Mouse (Mus musculus) C2C12 (cell line): ENCODE measurements around the gene Dnajb13. TPM values are rescaled to one million over a fixed set of nuclear protein-coding genes. Genes with fewer than 3 reads are reported as not detected.

Experiments used
- H3K27me3 ChIP-seq: one replicate; pipeline ENCODE4 v1.6.1; 2011; ENCODE audit not compliant: control insufficient read depth, insufficient read depth, insufficient read length
- H3K36me3 ChIP-seq: one replicate; pipeline ENCODE4 v1.6.1; 2011; ENCODE audit not compliant: control insufficient read depth, insufficient read depth
- H3K4me3 ChIP-seq: one replicate; pipeline ENCODE4 v1.5.1; 2011; ENCODE audit warnings: mild to moderate bottlenecking, control low read depth; ENCODE audit not compliant: poor library complexity, insufficient read depth, severe bottlenecking
- H3K79me2 ChIP-seq: one replicate; pipeline ENCODE4 v1.6.1; 2011; ENCODE audit not compliant: control insufficient read depth, insufficient read depth
- H3K79me3 ChIP-seq: one replicate; pipeline ENCODE4 v1.6.1; 2011; ENCODE audit warnings: low read depth, control low read depth
- H3ac ChIP-seq: one replicate; pipeline ENCODE3; 2011; ENCODE audit warnings: low read depth; ENCODE audit not compliant: control insufficient read depth, insufficient read length
- CEBPB ChIP-seq: IDR thresholded peaks from one replicate; pipeline ENCODE4 v1.6.1; 2011; ENCODE audit warnings: low read depth, mild to moderate bottlenecking, control low read depth, moderate library complexity
- CTCF ChIP-seq: IDR thresholded peaks from one replicate; pipeline ENCODE4 v1.5.1; 2011; ENCODE audit not compliant: control insufficient read depth, insufficient read depth, insufficient read length
- FOSL1 ChIP-seq: IDR thresholded peaks from one replicate; pipeline ENCODE4 v1.8.0; 2011; ENCODE audit warnings: mild to moderate bottlenecking, low read length; ENCODE audit not compliant: poor library complexity, insufficient read depth, severe bottlenecking
- MAX ChIP-seq: IDR thresholded peaks from one replicate; pipeline ENCODE4 v1.6.1; 2011; ENCODE audit warnings: mild to moderate bottlenecking, control low read depth
- MYOD1 ChIP-seq: IDR thresholded peaks from one replicate; pipeline ENCODE4 v1.6.1; 2011; ENCODE audit warnings: low read depth; ENCODE audit not compliant: control insufficient read depth, insufficient read length
- MYOG ChIP-seq: IDR thresholded peaks from one replicate; pipeline ENCODE4 v1.6.1; 2011; ENCODE audit not compliant: control insufficient read depth, insufficient read length; ENCODE audit errors: extremely low read depth
- USF1 ChIP-seq: IDR thresholded peaks from one replicate; pipeline ENCODE4 v1.6.1; 2011; ENCODE audit warnings: low read depth, mild to moderate bottlenecking, control low read depth, moderate library complexity
- polyA plus RNA-seq: library from polyadenylated mRNA; unstranded; fragments of >200 nt; fragmentation: generic; extraction: Trizol; gene quantifications from one replicate; pipeline ENCODE4 v1.2.1, GENCODE M21; 2012; ENCODE audit warnings: missing spikeins

The Dnajb13 gene
- polyA plus RNA-seq, 1 experiment: 0.07 TPM

GRCm38 (mm10) chr7:100464248-100464647 is 50.5 kb downstream of the Dnajb13 start:
- no peaks in the 10 kb centered on the region for H3K79me3 ChIP-seq
- no peaks in the 10 kb centered on the region for H3K79me2 ChIP-seq
- no peak overlapping the region for H3ac ChIP-seq
- H3K27me3 ChIP-seq: no peaks in the 10 kb centered on the region
- TF ChIP-seq MAX (no peak), FOSL1 (no peak), USF1 (no peak), CEBPB (no peak), MYOG (no peak), CTCF (no peak)
- H3K4me3 ChIP-seq: no peak overlapping the region
- H3K36me3 ChIP-seq: no peaks in the 10 kb centered on the region

- Histone ChIP-seq H3ac (no peak overlapping the region), H3K27me3 (no peaks in the 10 kb centered on the region), H3K4me3 (no peak overlapping the region), H3K79me2 (no peaks in the 10 kb centered on the region), H3K79me3 (no peaks in the 10 kb centered on the region), H3K36me3 (no peaks in the 10 kb centered on the region)
- TF ChIP-seq CTCF (no peak), MYOG (no peak), MYOD1 (no peak), FOSL1 (no peak), CEBPB (no peak)
Observed at GRCm38 (mm10) chr7:100463757-100464156, 51.0 kb downstream of the Dnajb13 start.

- Histone ChIP-seq H3K27me3 (no peaks in the 10 kb centered on the region), H3K79me3 (no peaks in the 10 kb centered on the region), H3K4me3 (no peak overlapping the region), H3K79me2 (no peaks in the 10 kb centered on the region), H3ac (no peak overlapping the region), H3K36me3 (no peaks in the 10 kb centered on the region)
- no peak for TF ChIP-seq USF1
- no peak for TF ChIP-seq MYOD1
- TF ChIP-seq CTCF: no peak
- TF ChIP-seq FOSL1: no peak
- TF ChIP-seq CEBPB: no peak
- TF ChIP-seq MYOG: no peak
- TF ChIP-seq MAX: no peak
Observed at GRCm38 (mm10) chr7:100463194-100463593, 51.6 kb downstream of the Dnajb13 start.

- Histone ChIP-seq H3K27me3 (no peaks in the 10 kb centered on the region), H3K36me3 (no peaks in the 10 kb centered on the region), H3K4me3 (no peak overlapping the region), H3K79me2 (no peaks in the 10 kb centered on the region), H3K79me3 (no peaks in the 10 kb centered on the region), H3ac (no peak overlapping the region)
- TF ChIP-seq MAX: no peak
- TF ChIP-seq FOSL1: no peak
- no peak for TF ChIP-seq CTCF
- no peak for TF ChIP-seq CEBPB
- TF ChIP-seq MYOG: no peak
- TF ChIP-seq MYOD1: no peak
- no peak for TF ChIP-seq USF1
Observed at GRCm38 (mm10) chr7:100461621-100462151, 53.1 kb downstream of the Dnajb13 start.

DNA sequence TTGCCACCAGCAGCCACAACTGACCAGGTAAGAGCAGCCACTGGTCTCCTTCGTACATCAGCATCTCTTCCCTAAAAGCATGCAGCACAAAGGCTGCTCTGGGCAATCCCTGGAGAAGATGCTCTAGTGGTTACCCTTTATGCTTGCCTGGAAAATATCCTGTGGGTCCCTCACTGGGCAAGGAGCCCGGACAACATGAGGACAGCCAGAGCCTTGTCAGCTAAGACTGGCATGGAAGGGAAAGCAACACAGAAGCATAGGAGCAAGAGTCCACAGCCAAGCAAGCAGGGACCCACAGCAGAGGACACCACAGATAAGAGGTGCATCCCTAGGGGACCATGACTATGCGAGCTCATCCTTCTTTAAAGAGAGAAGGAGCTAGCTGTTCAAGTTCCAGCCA is 54.9 kb downstream of the Dnajb13 start:
- no peaks in the 10 kb centered on the region for H3K27me3 ChIP-seq
- H3K79me2 ChIP-seq: no peaks in the 10 kb centered on the region
- H3K79me3 ChIP-seq: no peaks in the 10 kb centered on the region
- no peak overlapping the region for H3ac ChIP-seq
- peaks cover 4% of the 10 kb centered on the region for H3K36me3 ChIP-seq
- no peak overlapping the region for H3K4me3 ChIP-seq
- TF ChIP-seq MYOG: no peak
- no peak for TF ChIP-seq FOSL1
- no peak for TF ChIP-seq CEBPB
- TF ChIP-seq MAX: no peak
- no peak for TF ChIP-seq MYOD1
- TF ChIP-seq USF1: no peak
- no peak for TF ChIP-seq CTCF

GRCm38 (mm10) chr7:100458153-100458552 is 56.6 kb downstream of the Dnajb13 start:
- H3K79me2 ChIP-seq: no peaks in the 10 kb centered on the region
- H3K36me3 ChIP-seq: peaks cover 5% of the 10 kb centered on the region
- H3ac ChIP-seq: no peak overlapping the region
- no peaks in the 10 kb centered on the region for H3K79me3 ChIP-seq
- TF ChIP-seq CEBPB (no peak), USF1 (no peak), MYOG (no peak), MYOD1 (no peak), MAX (no peak), FOSL1 (no peak), CTCF (no peak)
- no peaks in the 10 kb centered on the region for H3K27me3 ChIP-seq
- no peak overlapping the region for H3K4me3 ChIP-seq
